Comparison of ENCODE assay signal across 13 mouse cellular contexts in the genomic region with DNA sequence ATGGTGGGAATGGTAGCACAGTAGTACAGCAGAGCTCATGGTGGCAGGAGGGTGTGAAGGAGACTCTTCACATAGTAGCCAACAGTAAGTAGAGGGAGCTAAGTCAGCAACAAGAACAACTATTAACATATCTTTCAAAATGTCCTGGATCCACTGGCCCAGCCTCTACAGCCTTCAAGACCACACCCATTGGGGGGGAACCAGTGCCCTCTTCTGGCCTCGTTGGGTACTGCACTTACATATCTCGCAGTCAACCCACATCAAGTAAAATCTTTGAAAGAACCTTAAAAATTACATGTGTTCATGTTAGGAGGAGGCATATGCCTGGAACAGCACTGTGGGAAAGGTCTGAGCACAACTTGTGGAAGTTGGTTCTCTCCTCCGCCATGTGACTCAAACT. TPM values are rescaled to one million over a fixed set of nuclear protein-coding genes. Genes with fewer than 3 reads are reported as not detected.
DNase-seq lines count a peak whose midpoint lies in the region; ATAC-seq and TF ChIP-seq lines count a peak whose summit lies in the region.
"Had no signal": no experiment of that assay in that cellular context is flagged by ENCODE, and none has a peak within 500 bp of the region (broad histone marks: within the 10 kb centered on the region; RNA-seq: fewer than 3 reads in every experiment).

No protein-coding gene starts in this region.

- TF ChIP-seq POLR2A in cerebellum, adult 2 months (IDR thresholded peaks at IDR 0.05; ENCODE audit: borderline replicate concordance, insufficient read depth, low read length) = no peak
- no peak for TF ChIP-seq POLR2A in kidney, adult 2 months (IDR thresholded peaks at IDR 0.05; ENCODE audit: low read depth, low read length)

- TF ChIP-seq EP300 in stomach, postnatal 0 days (optimal IDR thresholded peaks at IDR 0.05) = no peak

- peak; percentile 28; the same call in 1 of the 2 replicates for TF ChIP-seq CTCF in cerebellum, adult 2 months (IDR thresholded peaks at IDR 0.05; ENCODE audit: borderline replicate concordance, insufficient read depth, low read depth, low read length)
- TF ChIP-seq CTCF in kidney, adult 2 months (conservative IDR thresholded peaks at IDR 0.05; ENCODE audit: insufficient read depth, insufficient read length, low read depth, low read length) = peak; percentile 32; the same call in 1 of the 2 replicates
- peak; percentile 59 for TF ChIP-seq CTCF in midbrain, postnatal 0 days (IDR thresholded peaks at IDR 0.05)
- peak; percentile 56 for TF ChIP-seq CTCF in stomach, postnatal 0 days (IDR thresholded peaks at IDR 0.05; ENCODE audit: low read depth)

- H3K36me3 ChIP-seq in kidney, adult 2 months (ENCODE audit: control insufficient read depth, insufficient read depth, low read length) = no peaks in the 10 kb centered on the region
- H3K36me3 ChIP-seq in midbrain, postnatal 0 days (ENCODE audit: insufficient read depth, low read length) = no peaks in the 10 kb centered on the region
- no peaks in the 10 kb centered on the region for H3K36me3 ChIP-seq in midbrain, embryonic 16.5 days (ENCODE audit: control insufficient read depth, insufficient read depth, low read length)
- no peaks in the 10 kb centered on the region for H3K36me3 ChIP-seq in stomach, postnatal 0 days (ENCODE audit: control insufficient read depth, insufficient read depth, low read length)
- H3K36me3 ChIP-seq: lung, embryonic 15.5 days; midbrain, embryonic 10.5 days had no signal

- 76% methylated on average over 3 of the region's 3 CpGs for WGBS in cerebellum, adult 2 months
- 82% methylated on average over 3 of the region's 3 CpGs for WGBS in kidney, adult 2 months
- 81% methylated on average over 3 of the region's 3 CpGs for WGBS in midbrain, postnatal 0 days
- WGBS in midbrain, embryonic 16.5 days = 79% methylated on average over 3 of the region's 3 CpGs
- 70% methylated on average over 3 of the region's 3 CpGs for WGBS in stomach, postnatal 0 days

- H3K9ac ChIP-seq in midbrain, postnatal 0 days (replicated peaks; ENCODE audit: low read length, poor library complexity, severe bottlenecking) = no peak overlapping the region
- H3K9ac ChIP-seq in midbrain, embryonic 16.5 days (ENCODE audit: low read depth, low read length) = no peak overlapping the region
- H3K9ac ChIP-seq in stomach, postnatal 0 days (ENCODE audit: low read length) = no peak overlapping the region
- H3K9ac ChIP-seq: lung, embryonic 15.5 days had no signal

- no peaks in the 10 kb centered on the region for H3K4me1 ChIP-seq in cerebellum, adult 2 months (ENCODE audit: control insufficient read depth, insufficient read depth, low read length)
- no peaks in the 10 kb centered on the region for H3K4me1 ChIP-seq in kidney, adult 2 months (ENCODE audit: control insufficient read depth, insufficient read depth, low read length)
- H3K4me1 ChIP-seq in midbrain, postnatal 0 days (ENCODE audit: insufficient read depth, low read length) = no peaks in the 10 kb centered on the region
- H3K4me1 ChIP-seq in midbrain, embryonic 16.5 days (ENCODE audit: control insufficient read depth, insufficient read depth, low read length) = peaks cover 6% of the 10 kb centered on the region
- H3K4me1 ChIP-seq in stomach, postnatal 0 days (replicated peaks; ENCODE audit: control insufficient read depth, insufficient read depth) = no peaks in the 10 kb centered on the region
- H3K4me1 ChIP-seq: lung, embryonic 15.5 days had no signal

- H3K4me3 ChIP-seq in cerebellum, adult 2 months (replicated peaks; ENCODE audit: insufficient read depth, low read depth, low read length) = no peak overlapping the region
- no peak overlapping the region for H3K4me3 ChIP-seq in kidney, adult 2 months (ENCODE audit: insufficient read depth, low read depth, low read length)
- no peak overlapping the region for H3K4me3 ChIP-seq in midbrain, postnatal 0 days (ENCODE audit: low read depth, low read length)
- H3K4me3 ChIP-seq in midbrain, embryonic 16.5 days (ENCODE audit: low read depth, low read length) = no peak overlapping the region
- H3K4me3 ChIP-seq in stomach, postnatal 0 days (ENCODE audit: low read depth, low read length) = no peak overlapping the region
- H3K4me3 ChIP-seq: lung, embryonic 15.5 days; midbrain, embryonic 10.5 days had no signal

- ATAC-seq in midbrain, postnatal 0 days (ENCODE audit: low FRiP score) = no peak
- no peak for ATAC-seq in midbrain, embryonic 16.5 days
- ATAC-seq in stomach, postnatal 0 days (ENCODE audit: low FRiP score, low TSS enrichment) = no peak

- H3K27me3 ChIP-seq in cerebellum, adult 2 months (ENCODE audit: control insufficient read depth, insufficient read depth, low read length) = no peaks in the 10 kb centered on the region
- H3K27me3 ChIP-seq in kidney, adult 2 months (replicated peaks; ENCODE audit: control insufficient read depth, insufficient read depth, low read length) = no peaks in the 10 kb centered on the region
- no peaks in the 10 kb centered on the region for H3K27me3 ChIP-seq in midbrain, postnatal 0 days (ENCODE audit: insufficient read depth, low read length)
- 0 out of 2 replicates have a peak, but pooled peaks cover 3% of the 10 kb centered on the region for H3K27me3 ChIP-seq in midbrain, embryonic 16.5 days (ENCODE audit: control insufficient read depth, insufficient read depth, low read depth, low read length)
- no peaks in the 10 kb centered on the region for H3K27me3 ChIP-seq in stomach, postnatal 0 days (ENCODE audit: control insufficient read depth, insufficient read depth, low read length)
- H3K27me3 ChIP-seq: lung, embryonic 15.5 days had no signal

- H3K27ac ChIP-seq in cerebellum, adult 2 months (ENCODE audit: insufficient read depth, low read length) = no peak overlapping the region
- H3K27ac ChIP-seq in kidney, adult 2 months (ENCODE audit: insufficient read depth, low read depth, low read length) = no peak overlapping the region
- H3K27ac ChIP-seq in midbrain, postnatal 0 days (ENCODE audit: low read depth, low read length) = no peak overlapping the region
- H3K27ac ChIP-seq in midbrain, embryonic 16.5 days (ENCODE audit: low read length) = no peak overlapping the region
- no peak overlapping the region for H3K27ac ChIP-seq in stomach, postnatal 0 days (replicated peaks)
- H3K27ac ChIP-seq: lung, embryonic 15.5 days; midbrain, embryonic 10.5 days had no signal

- H3K9me3 ChIP-seq in midbrain, postnatal 0 days (ENCODE audit: low read length) = no peaks in the 10 kb centered on the region
- no peaks in the 10 kb centered on the region for H3K9me3 ChIP-seq in midbrain, embryonic 16.5 days (replicated peaks; ENCODE audit: control insufficient read depth, low read length, poor library complexity, severe bottlenecking)
- no peaks in the 10 kb centered on the region for H3K9me3 ChIP-seq in stomach, postnatal 0 days (ENCODE audit: control insufficient read depth, low read length)
- H3K9me3 ChIP-seq: lung, embryonic 15.5 days; midbrain, embryonic 10.5 days had no signal

- no peak for DNase-seq in cerebellum, adult 2 months
- DNase-seq in cerebellum, adult 8-10 months = no peak
- no peak for DNase-seq in kidney, adult 2 months
- DNase-seq in kidney, postnatal 25 days = no peak
- DNase-seq in midbrain, postnatal 0 days (ENCODE audit: low spot score) = no peak
- no peak for DNase-seq in stomach, postnatal 0 days (ENCODE audit: low spot score)
- no peak for DNase-seq in c-Kit-positive CD71-positive TER-119-positive erythroid progenitor cells, embryonic 14.5 days (ENCODE audit: low spot score)
- DNase-seq: cerebellum, postnatal 25 days; kidney, adult 18-20 months had no signal

- H3K4me2 ChIP-seq in midbrain, postnatal 0 days (ENCODE audit: low read depth, low read length, poor library complexity, severe bottlenecking) = no peak overlapping the region
- H3K4me2 ChIP-seq in midbrain, embryonic 16.5 days (ENCODE audit: low read length) = no peak overlapping the region
- no peak overlapping the region for H3K4me2 ChIP-seq in stomach, postnatal 0 days (replicated peaks; ENCODE audit: low read depth)
- H3K4me2 ChIP-seq: lung, embryonic 15.5 days had no signal

RNA-seq across cellular contexts. Expression of gene Tmem132d, which starts 17.9 kb away (rescaled TPM):
- 2.0 and 2.4 TPM in 2 replicates for polyA plus RNA-seq in cerebellum, adult 2 months (2012; rRNA removed)
- polyA plus RNA-seq in kidney, adult 2 months (2012; rRNA removed) = not detected in 2 replicates
- total RNA-seq in midbrain, postnatal 0 days (2014; rRNA removed) = 14.7 and 16.9 TPM in 2 replicates
- polyA plus RNA-seq in midbrain, postnatal 0 days (2015; fragmentation: Nextera tagmentation; extraction: Ambion mirVana) = 3.3 and 4.0 TPM in 2 replicates
- 2.8 and 3.3 TPM in 2 replicates for polyA plus RNA-seq in midbrain, embryonic 16.5 days (2015; fragmentation: Nextera tagmentation; extraction: Ambion mirVana)
- 0.16 and 0.23 TPM in 2 replicates for polyA plus RNA-seq in stomach, postnatal 0 days (2015; fragmentation: Nextera tagmentation; extraction: Ambion mirVana)
- total RNA-seq: granulocyte monocyte progenitor cell, adult 5-6 weeks had no signal
